Mouse (Mus musculus) bone marrow, adult 2 months (tissue): ENCODE data around the gene Ndufa13.

Experiments
- CTCF ChIP-seq: fragments of 200-500 bp; IDR thresholded peaks from 2 replicates; pipeline ENCODE4 v1.5.1; 2011; ENCODE audit warnings: low read length, control low read depth; ENCODE audit not compliant: control insufficient read depth, insufficient read depth
- POLR2A ChIP-seq: fragments of 200-500 bp; IDR thresholded peaks from 2 replicates; pipeline ENCODE4 v1.6.1; 2011; ENCODE audit warnings: low read depth, mild to moderate bottlenecking, control low read depth, low read length, borderline replicate concordance; ENCODE audit not compliant: control insufficient read depth

DNA sequence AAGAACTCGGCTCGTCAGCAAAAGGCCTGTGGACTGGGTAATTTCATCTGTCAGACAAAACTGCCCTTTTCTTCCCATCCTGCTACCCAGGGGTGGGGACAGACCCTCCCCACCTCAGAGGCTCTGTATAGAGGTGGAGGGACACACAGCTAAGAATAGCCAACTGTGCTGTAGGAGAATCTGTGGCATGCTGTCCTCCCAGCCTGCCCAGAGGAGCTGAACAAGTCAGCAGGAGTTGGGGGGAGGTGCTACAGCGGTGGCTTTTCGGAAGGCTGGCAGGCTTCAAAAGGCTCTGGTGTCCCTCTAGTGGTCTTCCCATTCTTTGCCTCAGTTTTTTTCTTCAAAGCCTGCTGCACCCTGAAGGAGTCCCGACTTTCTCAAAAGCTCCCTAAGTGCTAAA is 13.4 kb upstream of the Ndufa13 start:
- no peak for TF ChIP-seq POLR2A
- TF ChIP-seq CTCF = no peak
